Mouse (Mus musculus): ENCODE measurements at regions not wholly inside any gene's neighbourhood (a gene's known extent, or its start where the extent isn't known, plus 50 kb on each side); places are given as distances from the start of the nearest gene placed in this dataset.

- Histone ChIP-seq H3K4me3 (replicated peaks) (no peak overlapping the region), H3K27me3 (replicated peaks) (no peaks in the 10 kb centered on the region), H3K4me1 (no peaks in the 10 kb centered on the region), H3K9me3 (no peaks in the 10 kb centered on the region), H3K36me3 (replicated peaks; ENCODE audit: low read length) (no peaks in the 10 kb centered on the region)
- TF ChIP-seq FLI1 (IDR thresholded peaks at IDR 0.05; ENCODE audit: low read length) = no peak
- TF ChIP-seq GATA1 (IDR thresholded peaks at IDR 0.05; ENCODE audit: borderline replicate concordance, low read length) = no peak
Observed at GRCm38 (mm10) chr9:88058551-88058950, 268.4 kb upstream of the Nt5e start.

- Histone ChIP-seq H3K9me3 (no peaks in the 10 kb centered on the region), H3K36me3 (replicated peaks; ENCODE audit: low read length) (no peaks in the 10 kb centered on the region), H3K4me3 (replicated peaks) (no peak overlapping the region), H3K27me3 (replicated peaks) (no peaks in the 10 kb centered on the region), H3K4me1 (no peaks in the 10 kb centered on the region)
- TF ChIP-seq FLI1 (IDR thresholded peaks at IDR 0.05; ENCODE audit: low read length) = no peak
- TF ChIP-seq GATA1 (IDR thresholded peaks at IDR 0.05; ENCODE audit: borderline replicate concordance, low read length) = no peak
Observed at GRCm38 (mm10) chr9:88059005-88059404, 268.0 kb upstream of the Nt5e start.

- H3K4me1 ChIP-seq = no peaks in the 10 kb centered on the region
- H3K9me3 ChIP-seq = peaks cover 2% of the 10 kb centered on the region; the same call in 1 of the 2 replicates
Observed at GRCm38 (mm10) chr9:88063973-88064676, 262.9 kb upstream of the Nt5e start.

GRCm38 (mm10) chr9:88065057-88065456 is 261.9 kb upstream of the Nt5e start:
- TF ChIP-seq GATA1 (IDR thresholded peaks at IDR 0.05; ENCODE audit: borderline replicate concordance, low read length) (no peak), FLI1 (IDR thresholded peaks at IDR 0.05; ENCODE audit: low read length) (no peak)
- no peak overlapping the region for H3K4me3 ChIP-seq (replicated peaks)
- no peaks in the 10 kb centered on the region for H3K4me1 ChIP-seq
- H3K36me3 ChIP-seq (replicated peaks; ENCODE audit: low read length) = no peaks in the 10 kb centered on the region
- H3K9me3 ChIP-seq = peaks cover 2% of the 10 kb centered on the region; the same call in 1 of the 2 replicates
- no peaks in the 10 kb centered on the region for H3K27me3 ChIP-seq (replicated peaks)

More at GRCm38 (mm10) chr9:88063973-88064676, 262.9 kb upstream of the Nt5e start:
- no peak overlapping the region for H3K4me3 ChIP-seq (replicated peaks)
- TF ChIP-seq FLI1 (IDR thresholded peaks at IDR 0.05; ENCODE audit: low read length) = no peak
- no peak for TF ChIP-seq GATA1 (IDR thresholded peaks at IDR 0.05; ENCODE audit: borderline replicate concordance, low read length)
- H3K36me3 ChIP-seq (replicated peaks; ENCODE audit: low read length) = no peaks in the 10 kb centered on the region
- H3K27me3 ChIP-seq (replicated peaks) = no peaks in the 10 kb centered on the region

- Histone ChIP-seq H3K36me3 (replicated peaks; ENCODE audit: low read length) (no peaks in the 10 kb centered on the region), H3K4me3 (replicated peaks) (no peak overlapping the region), H3K9me3 (peaks cover 2% of the 10 kb centered on the region; the same call in 1 of the 2 replicates), H3K4me1 (no peaks in the 10 kb centered on the region), H3K27me3 (replicated peaks) (no peaks in the 10 kb centered on the region)
- TF ChIP-seq GATA1 (IDR thresholded peaks at IDR 0.05; ENCODE audit: borderline replicate concordance, low read length) (no peak), FLI1 (IDR thresholded peaks at IDR 0.05; ENCODE audit: low read length) (no peak)
Observed at GRCm38 (mm10) chr9:88065777-88066176, 261.2 kb upstream of the Nt5e start.

- Histone ChIP-seq H3K9me3 (peaks cover 2% of the 10 kb centered on the region; the same call in 1 of the 2 replicates), H3K4me3 (replicated peaks) (no peak overlapping the region), H3K36me3 (replicated peaks; ENCODE audit: low read length) (no peaks in the 10 kb centered on the region), H3K27me3 (replicated peaks) (no peaks in the 10 kb centered on the region), H3K4me1 (no peaks in the 10 kb centered on the region)
- TF ChIP-seq FLI1 (IDR thresholded peaks at IDR 0.05; ENCODE audit: low read length) = no peak
- TF ChIP-seq GATA1 (IDR thresholded peaks at IDR 0.05; ENCODE audit: borderline replicate concordance, low read length) = no peak
Observed at GRCm38 (mm10) chr9:88068322-88068721, 258.7 kb upstream of the Nt5e start.

GRCm38 (mm10) chr9:88068881-88069304 is 258.1 kb upstream of the Nt5e start:
- H3K36me3 ChIP-seq (replicated peaks; ENCODE audit: low read length) = no peaks in the 10 kb centered on the region
- no peaks in the 10 kb centered on the region for H3K27me3 ChIP-seq (replicated peaks)
- TF ChIP-seq FLI1 (IDR thresholded peaks at IDR 0.05; ENCODE audit: low read length) = no peak
- TF ChIP-seq GATA1 (IDR thresholded peaks at IDR 0.05; ENCODE audit: borderline replicate concordance, low read length) = no peak
- H3K4me1 ChIP-seq = no peaks in the 10 kb centered on the region
- H3K4me3 ChIP-seq (replicated peaks) = peak overlapping the region; percentile 30
- peaks cover 2% of the 10 kb centered on the region; the same call in 1 of the 2 replicates for H3K9me3 ChIP-seq

GRCm38 (mm10) chr9:88069834-88070233 is 257.2 kb upstream of the Nt5e start:
- H3K4me3 ChIP-seq (replicated peaks) = no peak overlapping the region
- no peak for TF ChIP-seq FLI1 (IDR thresholded peaks at IDR 0.05; ENCODE audit: low read length)
- TF ChIP-seq GATA1 (IDR thresholded peaks at IDR 0.05; ENCODE audit: borderline replicate concordance, low read length) = no peak
- H3K36me3 ChIP-seq (replicated peaks; ENCODE audit: low read length) = no peaks in the 10 kb centered on the region
- H3K4me1 ChIP-seq = no peaks in the 10 kb centered on the region
- no peaks in the 10 kb centered on the region for H3K27me3 ChIP-seq (replicated peaks)
- peaks cover 2% of the 10 kb centered on the region; the same call in 1 of the 2 replicates for H3K9me3 ChIP-seq

- H3K36me3 ChIP-seq (replicated peaks; ENCODE audit: low read length) = no peaks in the 10 kb centered on the region
- H3K4me1 ChIP-seq = no peaks in the 10 kb centered on the region
- TF ChIP-seq GATA1 (IDR thresholded peaks at IDR 0.05; ENCODE audit: borderline replicate concordance, low read length) = no peak
- no peak for TF ChIP-seq FLI1 (IDR thresholded peaks at IDR 0.05; ENCODE audit: low read length)
- no peak overlapping the region for H3K4me3 ChIP-seq (replicated peaks)
- peaks cover 2% of the 10 kb centered on the region; the same call in 1 of the 2 replicates for H3K9me3 ChIP-seq
- no peaks in the 10 kb centered on the region for H3K27me3 ChIP-seq (replicated peaks)
Observed at GRCm38 (mm10) chr9:88073165-88073564, 253.8 kb upstream of the Nt5e start.

GRCm38 (mm10) chr9:88073579-88073978 is 253.4 kb upstream of the Nt5e start:
- no peaks in the 10 kb centered on the region for H3K27me3 ChIP-seq (replicated peaks)
- no peak overlapping the region for H3K4me3 ChIP-seq (replicated peaks)
- H3K9me3 ChIP-seq = peaks cover 2% of the 10 kb centered on the region; the same call in 1 of the 2 replicates
- TF ChIP-seq GATA1 (IDR thresholded peaks at IDR 0.05; ENCODE audit: borderline replicate concordance, low read length) (no peak), FLI1 (IDR thresholded peaks at IDR 0.05; ENCODE audit: low read length) (no peak)
- H3K36me3 ChIP-seq (replicated peaks; ENCODE audit: low read length) = no peaks in the 10 kb centered on the region
- no peaks in the 10 kb centered on the region for H3K4me1 ChIP-seq

All from megakaryocyte, embryonic 14.5 days (primary cell).